Mouse (Mus musculus) heart, embryonic 11.5 days (tissue): ENCODE measurements around the gene Pmepa1. TPM values are rescaled to one million over a fixed set of nuclear protein-coding genes. Genes with fewer than 3 reads are reported as not detected.

Experiments
- ATAC-seq: fragments of 200-750 bp; cut with Nextera tagmentation; replicated peaks from 2 replicates; pipeline ENCODE4 v1.8.0; 2017; ENCODE audit warnings: moderate library complexity; ENCODE audit not compliant: insufficient number of reproducible peaks, low FRiP score, low TSS enrichment
- H3K27ac ChIP-seq: fragments of 300-500 bp; sonication (generic); 2 replicates; pipeline ENCODE4 v1.5.1; 2014; ENCODE audit warnings: mild to moderate bottlenecking, low read depth, low read length
- H3K27me3 ChIP-seq: fragments of 300-500 bp; sonication (generic); 2 replicates; pipeline ENCODE4 v1.6.1; 2014; ENCODE audit warnings: mild to moderate bottlenecking, low read length, mixed read lengths; ENCODE audit not compliant: control insufficient read depth, insufficient read depth
- H3K36me3 ChIP-seq: fragments of 300-500 bp; sonication (generic); 2 replicates; pipeline ENCODE4 v1.6.1; 2014; ENCODE audit warnings: mild to moderate bottlenecking, low read length, moderate library complexity, mixed read lengths; ENCODE audit not compliant: control insufficient read depth, insufficient read depth
- H3K4me1 ChIP-seq: fragments of 300-500 bp; sonication (generic); 2 replicates; pipeline ENCODE4 v1.6.1; 2014; ENCODE audit warnings: low read length; ENCODE audit not compliant: control insufficient read depth, insufficient read depth
- H3K4me2 ChIP-seq: fragments of 300-500 bp; sonication (generic); 2 replicates; pipeline ENCODE4 v1.6.1; 2014; ENCODE audit warnings: mild to moderate bottlenecking, moderate library complexity
- H3K4me3 ChIP-seq: fragments of 300-500 bp; sonication (generic); 2 replicates; pipeline ENCODE4 v1.5.1; 2014; ENCODE audit warnings: low read depth, low read length
- H3K9ac ChIP-seq: fragments of 300-500 bp; sonication (generic); 2 replicates; pipeline ENCODE4 v1.6.1; 2014; ENCODE audit warnings: mild to moderate bottlenecking, low read depth, low read length, moderate library complexity
- H3K9me3 ChIP-seq: fragments of 300-500 bp; sonication (generic); replicated peaks from 2 replicates; pipeline ENCODE4 v1.6.1; 2016; ENCODE audit warnings: low read length; ENCODE audit not compliant: control insufficient read depth
- WGBS: fragments of 180-500 bp; shearing (Covaris S2); extraction: QIAGEN DNeasy Blood & Tissue Kit; methylation state at CpG from one replicate; pipeline ENCODE4 v1.1.7; 2014; ENCODE audit not compliant: insufficient replicate concordance; 5-methylcytosine and 5-hydroxymethylcytosine counted together
- polyA plus RNA-seq: library from polyadenylated mRNA; unstranded; fragments of >200 nt; fragmentation: Nextera tagmentation; extraction: Ambion mirVana; gene quantifications from 2 replicates; pipeline ENCODE4 v1.2.1, GENCODE M21; 2014

The Pmepa1 gene
- polyA plus RNA-seq, 1 experiment from 2014 or later: 4.7 TPM

- 40% methylated on average over 10 of the region's 10 CpGs for WGBS
- ATAC-seq: no peak
- H3K36me3 ChIP-seq: no peaks in the 10 kb centered on the region
- H3K4me1 ChIP-seq: no peaks in the 10 kb centered on the region
- H3K9me3 ChIP-seq: no peaks in the 10 kb centered on the region
- no peak overlapping the region for H3K9ac ChIP-seq
- H3K27me3 ChIP-seq: peaks cover 13% of the 10 kb centered on the region
- no peak overlapping the region for H3K4me2 ChIP-seq
- no peak overlapping the region for H3K4me3 ChIP-seq
- H3K27ac ChIP-seq: no peak overlapping the region
Observed at GRCm38 (mm10) chr2:173219256-173219954, 56.9 kb downstream of the Pmepa1 start.

- H3K9ac ChIP-seq: no peak within 1 kb of the TSS
- H3K36me3 ChIP-seq: no peaks in the 10 kb centered on the region
- no peaks in the 10 kb centered on the region for H3K9me3 ChIP-seq
- H3K4me2 ChIP-seq: no peak within 1 kb of the TSS
- H3K27ac ChIP-seq: no peak within 1 kb of the TSS
- no peaks in the 10 kb centered on the region for H3K4me1 ChIP-seq
- no peak within 1 kb of the TSS for H3K4me3 ChIP-seq
- no peak for ATAC-seq
- WGBS: 61% methylated on average over 11 of the region's 11 CpGs
- peaks cover 13% of the 10 kb centered on the region for H3K27me3 ChIP-seq
Observed at GRCm38 (mm10) chr2:173218416-173219141, 57.8 kb downstream of the Pmepa1 start, which contains the start of gene Zbp1. Zbp1 (minus strand) TSS chr2:173218923.

- H3K4me2 ChIP-seq: no peak overlapping the region
- 91% methylated on average over 5 of the region's 5 CpGs for WGBS
- H3K27ac ChIP-seq: no peak overlapping the region
- H3K36me3 ChIP-seq: no peaks in the 10 kb centered on the region
- peaks cover 13% of the 10 kb centered on the region for H3K27me3 ChIP-seq
- H3K4me3 ChIP-seq: no peak overlapping the region
- no peak overlapping the region for H3K9ac ChIP-seq
- no peaks in the 10 kb centered on the region for H3K9me3 ChIP-seq
- no peaks in the 10 kb centered on the region for H3K4me1 ChIP-seq
- ATAC-seq: no peak
Observed at GRCm38 (mm10) chr2:173217763-173218258, 58.5 kb downstream of the Pmepa1 start.

GRCm38 (mm10) chr2:173217246-173217645 is 59.1 kb downstream of the Pmepa1 start:
- no peak overlapping the region for H3K9ac ChIP-seq
- no peak overlapping the region for H3K4me2 ChIP-seq
- H3K4me1 ChIP-seq: no peaks in the 10 kb centered on the region
- H3K27me3 ChIP-seq: peaks cover 13% of the 10 kb centered on the region
- H3K36me3 ChIP-seq: no peaks in the 10 kb centered on the region
- no peaks in the 10 kb centered on the region for H3K9me3 ChIP-seq
- no peak overlapping the region for H3K27ac ChIP-seq
- 65% methylated on average over 3 of the region's 3 CpGs for WGBS
- no peak overlapping the region for H3K4me3 ChIP-seq
- ATAC-seq: no peak

GRCm38 (mm10) chr2:173216840-173217239 is 59.5 kb downstream of the Pmepa1 start:
- Histone ChIP-seq H3K9ac (no peak overlapping the region), H3K4me1 (no peaks in the 10 kb centered on the region), H3K27me3 (peaks cover 13% of the 10 kb centered on the region), H3K27ac (no peak overlapping the region), H3K4me2 (no peak overlapping the region), H3K9me3 (no peaks in the 10 kb centered on the region), H3K4me3 (no peak overlapping the region), H3K36me3 (no peaks in the 10 kb centered on the region)
- ATAC-seq: no peak
- 79% methylated on average over 7 of the region's 7 CpGs for WGBS

DNA sequence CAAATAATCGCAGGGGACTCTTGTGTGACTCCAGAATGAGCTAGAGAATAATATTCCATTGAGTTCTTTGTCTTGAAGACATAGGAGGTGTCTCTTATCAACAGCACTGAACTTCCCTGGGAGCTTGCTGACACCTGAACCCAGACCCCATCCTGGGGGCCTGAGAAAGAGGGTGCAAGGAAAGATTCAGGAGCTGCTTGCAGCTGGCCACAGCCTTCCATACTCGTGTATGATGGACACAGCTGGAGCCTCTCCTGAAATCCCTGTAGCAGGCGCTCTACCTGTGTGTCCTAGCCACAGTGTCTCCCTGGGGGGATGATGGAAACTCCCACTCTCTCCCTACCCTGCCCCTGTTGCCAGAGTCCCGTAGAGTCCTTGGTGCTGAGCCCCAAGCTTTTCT is 64.1 kb downstream of the Pmepa1 start:
- WGBS: 67% methylated on average over 4 of the region's 4 CpGs
- H3K4me1 ChIP-seq: no peaks in the 10 kb centered on the region
- H3K27ac ChIP-seq: no peak overlapping the region
- H3K9me3 ChIP-seq: no peaks in the 10 kb centered on the region
- no peak overlapping the region for H3K4me2 ChIP-seq
- peaks cover 5% of the 10 kb centered on the region for H3K27me3 ChIP-seq
- H3K36me3 ChIP-seq: no peaks in the 10 kb centered on the region
- ATAC-seq: no peak
- no peak overlapping the region for H3K4me3 ChIP-seq
- no peak overlapping the region for H3K9ac ChIP-seq

- no peak overlapping the region for H3K4me2 ChIP-seq
- ATAC-seq: no peak
- no peak overlapping the region for H3K9ac ChIP-seq
- 86% methylated on average over 7 of the region's 7 CpGs for WGBS
- H3K27me3 ChIP-seq: no peaks in the 10 kb centered on the region
- no peak overlapping the region for H3K4me3 ChIP-seq
- H3K36me3 ChIP-seq: no peaks in the 10 kb centered on the region
- H3K4me1 ChIP-seq: no peaks in the 10 kb centered on the region
- no peaks in the 10 kb centered on the region; the same call in 1 of the 2 replicates for H3K9me3 ChIP-seq
- H3K27ac ChIP-seq: no peak overlapping the region
Observed at GRCm38 (mm10) chr2:173209091-173209815, 67.1 kb downstream of the Pmepa1 start.

DNA sequence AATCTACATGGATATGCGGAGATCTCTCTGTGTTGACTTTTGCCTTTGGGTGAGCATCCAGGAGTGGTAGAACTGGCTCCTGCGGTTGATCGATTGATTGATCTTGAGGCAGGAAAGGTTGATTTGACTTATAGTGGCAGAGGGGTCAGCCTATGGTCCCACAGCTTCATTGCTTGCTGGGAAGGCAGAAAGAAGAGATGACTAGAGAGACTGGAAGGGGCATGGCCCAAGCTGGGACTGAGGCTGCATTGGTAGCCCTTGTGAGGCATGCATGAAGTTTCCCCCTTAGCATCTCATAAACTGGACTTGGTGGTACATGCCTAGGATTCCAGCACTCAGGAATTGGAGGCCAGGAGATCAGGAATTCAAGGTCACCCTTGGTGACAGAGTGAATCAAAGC is 69.3 kb downstream of the Pmepa1 start:
- WGBS: 94% methylated on average over 3 of the region's 3 CpGs

More for the DNA sequence above, 69.3 kb downstream of the Pmepa1 start:
- Histone ChIP-seq H3K9me3 (no peaks in the 10 kb centered on the region; the same call in 1 of the 2 replicates), H3K4me3 (no peak overlapping the region), H3K4me1 (no peaks in the 10 kb centered on the region), H3K27ac (no peak overlapping the region), H3K36me3 (no peaks in the 10 kb centered on the region), H3K4me2 (no peak overlapping the region), H3K9ac (no peak overlapping the region), H3K27me3 (no peaks in the 10 kb centered on the region)
- ATAC-seq: no peak
